In the genomic region with DNA sequence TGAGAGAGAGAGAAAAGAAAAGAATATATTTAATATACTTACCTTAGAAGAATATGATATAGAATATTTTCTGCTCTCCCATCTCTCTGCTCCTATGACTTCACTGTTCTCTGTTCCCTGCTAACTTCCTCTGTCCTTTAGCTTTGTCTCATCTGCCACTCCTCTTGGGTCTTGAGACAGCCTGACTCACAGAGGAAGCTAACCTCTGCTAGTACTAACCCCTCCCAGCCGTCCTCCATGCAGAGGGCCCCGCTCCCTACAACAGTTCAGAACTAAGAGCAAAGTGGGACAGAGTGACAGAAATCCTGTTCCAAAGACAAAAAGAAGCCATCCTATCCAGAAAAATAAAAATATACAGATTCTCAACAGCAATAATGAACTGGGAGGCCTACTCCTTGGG, we compare ENCODE assay signal across 8 mouse cellular contexts. TPM values are rescaled to one million over a fixed set of nuclear protein-coding genes. Genes with fewer than 3 reads are reported as not detected.
A peak's percentile ranks its signal among the peaks of the same experiment; 100 is the strongest.
DNase-seq lines count a peak whose midpoint lies in the region; ATAC-seq and TF ChIP-seq lines count a peak whose summit lies in the region.

Acer3 (minus strand) TSS at position 126 of the 400 bp plus-strand sequence.

- H3K4me2 ChIP-seq in forebrain, embryonic 11.5 days (ENCODE audit: low read depth, low read length, severe bottlenecking) = no peak within 1 kb of the TSS
- H3K4me2 ChIP-seq in forebrain, embryonic 16.5 days (ENCODE audit: low read length) = no peak within 1 kb of the TSS

- CTCF ChIA-PET in Patski (lab: Charles Lee) = interaction anchor here (2.1 kb wide), 1 partner anchor 9 kb away, joined by 12 read pairs; no protein-coding TSS in a partner anchor

- POLR2A ChIA-PET in Patski (lab: Charles Lee) = no interaction called here

- no peak for TF ChIP-seq CTCF in Patski (IDR thresholded peaks at IDR 0.05)

- H3K4me3 ChIP-seq in forebrain, embryonic 11.5 days (ENCODE audit: low read depth, low read length) = no peak within 1 kb of the TSS
- no peak within 1 kb of the TSS for H3K4me3 ChIP-seq in forebrain, embryonic 16.5 days (replicated peaks; ENCODE audit: low read length)

- H3K27me3 ChIP-seq in forebrain, embryonic 11.5 days (ENCODE audit: control insufficient read depth, insufficient read depth, low read length) = no peaks in the 10 kb centered on the region
- 0 out of 2 replicates have a peak, but pooled peaks cover 5% of the 10 kb centered on the region for H3K27me3 ChIP-seq in forebrain, embryonic 16.5 days (replicated peaks; ENCODE audit: control insufficient read depth, insufficient read depth, low read length)
- H3K27me3 ChIP-seq in Patski = no peaks in the 10 kb centered on the region

- no peak for ATAC-seq in forebrain, embryonic 11.5 days (replicated peaks; ENCODE audit: low FRiP score)
- ATAC-seq in forebrain, embryonic 16.5 days = no peak
- no peak for ATAC-seq in Patski

- no peaks in the 10 kb centered on the region for H3K36me3 ChIP-seq in forebrain, embryonic 11.5 days (ENCODE audit: control insufficient read depth, insufficient read depth, low read length)
- H3K36me3 ChIP-seq in forebrain, embryonic 16.5 days (ENCODE audit: control insufficient read depth, insufficient read depth) = no peaks in the 10 kb centered on the region

- DNase-seq in forebrain, embryonic 11.5 days (ENCODE audit: low spot score) = no peak
- DNase-seq in Patski (ENCODE audit: low read depth, low spot score) = no peak
- no peak for DNase-seq in heart, adult 8-10 months (ENCODE audit: low spot score)
- DNase-seq in left cerebral cortex, postnatal 14 days (ENCODE audit: low spot score in 2 of 2) = no peak
- peak; percentile 53 for DNase-seq in monocyte, adult 2 months (ENCODE audit: low read depth in 1 of 2, low spot score in 2 of 2)
- DNase-seq in cerebellum, adult 9-11 months = no peak
- no peak for DNase-seq in gastrocnemius, postnatal 4 days (ENCODE audit: low spot score in 2 of 2)

- intact Hi-C loops in left cerebral cortex, postnatal 14 days (cut with DNase I) = no loop called here

- no peak within 1 kb of the TSS for H3K9ac ChIP-seq in forebrain, embryonic 11.5 days (ENCODE audit: low read length)
- H3K9ac ChIP-seq in forebrain, embryonic 16.5 days (replicated peaks; ENCODE audit: low read depth, low read length) = no peak within 1 kb of the TSS

- H3K9me3 ChIP-seq in forebrain, embryonic 11.5 days (ENCODE audit: control insufficient read depth, low read length) = no peaks in the 10 kb centered on the region
- H3K9me3 ChIP-seq in forebrain, embryonic 16.5 days (ENCODE audit: control insufficient read depth, low read length) = no peaks in the 10 kb centered on the region

- 87% methylated on average over 2 of the region's 2 CpGs for WGBS in forebrain, embryonic 11.5 days
- WGBS in forebrain, embryonic 16.5 days = 87% methylated on average over 2 of the region's 2 CpGs

- in situ Hi-C loops in Patski (cut with MboI; ENCODE audit: low pct_unique_long_range_greater_than_20kb) = no loop called here

- no peak within 1 kb of the TSS for H3K27ac ChIP-seq in forebrain, embryonic 11.5 days (ENCODE audit: low read depth, low read length)
- H3K27ac ChIP-seq in forebrain, embryonic 16.5 days (ENCODE audit: low read length) = no peak within 1 kb of the TSS

- no peaks in the 10 kb centered on the region for H3K4me1 ChIP-seq in forebrain, embryonic 11.5 days (replicated peaks; ENCODE audit: control insufficient read depth, insufficient read depth, low read length)
- peaks cover 6% of the 10 kb centered on the region for H3K4me1 ChIP-seq in forebrain, embryonic 16.5 days (replicated peaks; ENCODE audit: control insufficient read depth, insufficient read depth, low read length)

RNA-seq across cellular contexts. Expression of gene Acer3, which starts in this region (rescaled TPM):
- 16.3 and 16.5 TPM in 2 replicates for polyA plus RNA-seq in forebrain, embryonic 11.5 days (2014; fragmentation: Nextera tagmentation; extraction: Ambion mirVana)
- polyA plus RNA-seq in forebrain, embryonic 16.5 days (2015; fragmentation: Nextera tagmentation; extraction: Ambion mirVana) = 8.5 and 9.1 TPM in 2 replicates
- 67.8 TPM for polyA plus RNA-seq in Patski (2021)
- total RNA-seq in heart, adult 8-10 months (2022) = 10 to 100 TPM in 3 of 4 experiments, 1 to 10 TPM in 1; 7.6 to 13.8 (median 12.4) TPM
- total RNA-seq in left cerebral cortex, postnatal 14 days (2021) = 10 to 100 TPM; 17.2 to 17.5 TPM
- total RNA-seq in gastrocnemius, postnatal 4 days (2021) = 10 to 100 TPM in 1 of 2 experiments, 1 to 10 TPM in 1; 7.7 to 11.7 TPM

Comparison
In these comparisons a context has a peak if more than half of its experiments do, and no peak if none do; other contexts are left out.
1. DNase-seq: peak in monocyte, adult 2 months (2 of 2); none in forebrain, embryonic 11.5 days (single experiment), Patski (single experiment), heart, adult 8-10 months (single experiment), left cerebral cortex, postnatal 14 days (0 of 2), cerebellum, adult 9-11 months (single experiment) and gastrocnemius, postnatal 4 days (0 of 2).